Mouse (Mus musculus): ENCODE measurements around the gene Dhrs1. TPM values are rescaled to one million over a fixed set of nuclear protein-coding genes. Genes with fewer than 3 reads are reported as not detected.

Dhrs1 gene
- polyA plus RNA-seq (2012; ENCODE audit: low replicate concordance): 4.0 and 4.2 TPM in 2 replicates

DNA sequence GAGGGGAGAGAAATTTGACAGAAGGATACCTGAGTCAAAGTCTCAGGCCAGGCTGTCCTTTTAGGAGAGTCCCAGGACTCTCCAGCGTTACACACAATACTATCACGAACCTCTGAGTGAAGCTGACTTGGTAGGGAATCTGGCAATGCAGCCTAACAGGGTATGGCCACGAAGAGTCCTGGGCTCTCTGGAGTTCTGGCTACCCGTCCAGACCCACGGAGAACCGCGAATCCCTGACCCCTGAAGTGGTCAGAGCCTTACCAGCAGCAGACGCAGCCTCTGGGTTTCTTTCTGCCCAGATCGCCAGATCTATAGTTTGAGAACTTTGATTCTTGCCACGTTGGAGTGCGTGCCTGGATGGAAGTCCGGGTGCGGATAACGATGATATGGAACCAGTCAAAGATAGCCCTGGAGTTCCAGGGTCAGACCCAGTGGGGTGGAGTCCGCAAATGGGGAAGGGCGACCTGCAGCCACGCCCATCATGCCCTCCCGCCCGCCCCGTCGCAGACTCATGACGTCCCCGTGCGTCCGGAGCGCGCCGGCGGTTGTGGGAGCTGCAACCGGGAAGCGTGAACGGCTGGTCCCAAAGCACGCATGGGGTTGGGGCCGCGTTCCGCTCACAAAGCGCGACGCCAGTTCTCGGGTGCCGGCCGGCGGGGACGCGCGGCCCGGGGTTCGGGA, at the start of gene Dhrs1, which contains the start of gene Nop9:
Gene Dhrs1 (minus strand): TSS at position 511 of the 681 bp plus-strand sequence.
Gene Nop9 (plus strand): TSS at position 514 of the 681 bp plus-strand sequence.

GRCm38 (mm10) chr14:55788256-55789050, 43.0 kb upstream of the Dhrs1 start, which contains the start of gene Ripk3:
Ripk3 (minus strand) TSS chr14:55788865.

GRCm38 (mm10) chr14:55783958-55784235, 38.4 kb upstream of the Dhrs1 start, which contains the start of gene Adcy4:
Adcy4 (minus strand) TSS chr14:55784095.

DNA sequence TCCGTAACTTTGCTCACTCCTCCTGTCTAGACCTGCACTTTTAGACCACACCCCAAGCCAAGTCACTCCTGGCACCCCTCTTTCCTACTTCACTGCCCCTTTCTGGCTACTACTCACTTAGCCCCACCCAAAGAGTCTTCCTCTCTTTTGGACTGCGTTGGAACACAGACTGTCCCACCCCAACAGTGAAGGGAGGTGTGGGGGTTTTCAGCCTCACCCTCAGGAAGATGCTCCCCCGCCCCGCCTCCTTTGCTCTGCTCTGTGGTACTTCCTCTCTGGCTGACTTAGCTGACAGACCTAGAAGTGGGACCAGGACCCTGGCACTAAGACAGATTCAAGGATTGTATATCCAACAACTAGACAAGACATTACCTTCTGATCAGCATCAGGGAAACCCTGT, 20.2 kb upstream of the Dhrs1 start, which contains the start of gene Ltb4r1:
Gene Ltb4r1 (plus strand): TSS at position 267 of the 400 bp plus-strand sequence.

GRCm38 (mm10) chr14:55761163-55761562, 15.7 kb upstream of the Dhrs1 start, which contains the start of gene Ltb4r2:
Ltb4r2 (plus strand) TSS chr14:55761428.

DNA sequence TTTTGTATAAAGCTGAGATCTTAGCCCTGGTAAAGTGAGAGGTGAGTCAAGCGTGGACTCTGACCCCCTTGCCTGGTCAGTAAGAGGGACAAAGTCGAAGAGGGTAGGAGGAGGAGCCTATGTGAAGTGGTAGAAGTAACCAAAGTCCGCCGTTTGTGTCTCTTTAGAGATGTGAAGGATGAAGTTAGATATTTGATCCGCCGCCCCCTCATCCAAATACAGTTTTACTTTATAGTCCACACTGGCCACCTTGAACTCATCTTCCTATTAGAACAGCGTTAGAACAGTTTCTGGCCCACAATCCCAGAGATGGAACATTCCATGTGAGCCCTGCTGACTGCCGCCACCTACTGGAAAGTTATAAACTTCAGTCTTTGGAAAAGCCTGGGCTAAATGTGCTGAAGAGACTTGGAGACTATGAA, 12.9 kb upstream of the Dhrs1 start, which contains the start of gene Cideb:
Gene Cideb (minus strand): TSS at position 96 of the 422 bp plus-strand sequence.

DNA sequence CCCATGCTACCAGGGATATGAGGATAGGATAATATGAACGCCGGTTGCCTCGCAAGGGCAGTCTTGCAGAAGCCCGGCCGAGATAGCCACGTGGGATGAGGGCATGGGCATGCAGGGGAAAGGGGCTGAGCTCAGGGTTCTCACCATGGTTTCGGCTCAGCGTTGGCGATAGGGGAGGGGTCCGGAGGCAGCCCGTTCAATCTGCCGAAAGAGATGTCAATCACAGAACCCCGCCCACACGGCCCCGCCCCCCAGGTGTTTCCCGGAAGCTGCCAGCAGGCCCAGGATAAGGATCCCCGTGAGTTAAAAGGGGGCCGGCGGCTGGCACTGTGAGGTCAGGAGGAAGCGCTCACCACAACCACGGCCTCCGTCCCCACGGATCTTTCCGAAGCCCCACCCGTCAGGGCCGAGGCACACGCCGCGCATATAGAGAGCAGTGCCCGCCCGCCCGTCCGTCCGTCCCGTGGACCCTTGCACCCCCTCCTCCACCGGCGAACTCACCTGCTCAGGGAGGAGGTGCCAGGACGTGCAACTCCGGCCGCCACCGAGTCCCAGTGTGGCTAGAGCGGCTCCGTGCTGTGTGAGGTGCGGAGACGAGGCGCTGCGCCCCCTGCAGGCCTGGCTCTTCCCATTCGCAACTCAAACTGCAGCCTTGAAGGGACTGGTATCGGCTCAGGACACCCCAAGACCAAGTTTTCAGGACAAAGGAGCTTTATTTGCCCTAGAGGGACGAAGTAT, 23.6 kb downstream of the Dhrs1 start, which contains the start of gene Rabggta:
Gene Rabggta (minus strand): TSS at position 564 of the 738 bp plus-strand sequence.

GRCm38 (mm10) chr14:55713729-55714122, 31.8 kb downstream of the Dhrs1 start, which contains the start of gene Tgm1:
Tgm1 (minus strand) TSS chr14:55713926.

Other genes starting within 250 kb of the Dhrs1 start
- gene Cpne6, start 235.2 kb downstream of the Dhrs1 start, polyA plus RNA-seq (2012; ENCODE audit: low replicate concordance): not detected in 2 replicates
- gene Nrl, start 220.7 kb downstream of the Dhrs1 start, polyA plus RNA-seq (2012; ENCODE audit: low replicate concordance): 0.41 and 0.62 TPM in 2 replicates
- 116 and 171 TPM in 2 replicates for gene Pck2, start 205.4 kb downstream of the Dhrs1 start, polyA plus RNA-seq (2012; ENCODE audit: low replicate concordance)
- 26.0 and 50.2 TPM in 2 replicates for gene Dcaf11, start 185.7 kb downstream of the Dhrs1 start, polyA plus RNA-seq (2012; ENCODE audit: low replicate concordance)
- 0.97 and 1.7 TPM in 2 replicates for gene A730061H03Rik, start 185.3 kb downstream of the Dhrs1 start, polyA plus RNA-seq (2012; ENCODE audit: low replicate concordance)
- not detected in 2 replicates for gene Fitm1, start 170.1 kb downstream of the Dhrs1 start, polyA plus RNA-seq (2012; ENCODE audit: low replicate concordance)
- gene Psme1, start 167.6 kb downstream of the Dhrs1 start, polyA plus RNA-seq (2012; ENCODE audit: low replicate concordance): 69.7 and 113 TPM in 2 replicates
- gene Emc9, start 160.4 kb downstream of the Dhrs1 start, polyA plus RNA-seq (2012; ENCODE audit: low replicate concordance): 25.0 and 35.4 TPM in 2 replicates
- gene Psme2, start 154.6 kb downstream of the Dhrs1 start, polyA plus RNA-seq (2012; ENCODE audit: low replicate concordance): 21.1 and 39.3 TPM in 2 replicates
- 31.7 and 39.6 TPM in 2 replicates for gene Rnf31, start 154.0 kb downstream of the Dhrs1 start, polyA plus RNA-seq (2012; ENCODE audit: low replicate concordance)
- 22.2 and 204 TPM in 2 replicates for gene Irf9, start 142.1 kb downstream of the Dhrs1 start, polyA plus RNA-seq (2012; ENCODE audit: low replicate concordance)
- gene Rec8, start 127.7 kb downstream of the Dhrs1 start, polyA plus RNA-seq (2012; ENCODE audit: low replicate concordance): 7.8 and 19.7 TPM in 2 replicates
- 18.3 and 108 TPM in 2 replicates for gene Ipo4, start 109.7 kb downstream of the Dhrs1 start, polyA plus RNA-seq (2012; ENCODE audit: low replicate concordance)
- 18.9 TPM in 1 of 2 replicates, not detected in the other for gene Gm49378, start 107.8 kb downstream of the Dhrs1 start, polyA plus RNA-seq (2012; ENCODE audit: low replicate concordance)
- 20.7 and 31.5 TPM in 2 replicates for gene Tm9sf1, start 101.9 kb downstream of the Dhrs1 start, polyA plus RNA-seq (2012; ENCODE audit: low replicate concordance)
- 0.41 TPM in 1 of 2 replicates, not detected in the other for gene Tssk4, start 95.5 kb downstream of the Dhrs1 start, polyA plus RNA-seq (2012; ENCODE audit: low replicate concordance)
- gene Mdp1, start 85.2 kb downstream of the Dhrs1 start, polyA plus RNA-seq (2012; ENCODE audit: low replicate concordance): 11.3 and 12.5 TPM in 2 replicates
- 3.1 and 25.0 TPM in 2 replicates for gene Gmpr2, start 73.7 kb downstream of the Dhrs1 start, polyA plus RNA-seq (2012; ENCODE audit: low replicate concordance)
- gene Nedd8, start 73.6 kb downstream of the Dhrs1 start, polyA plus RNA-seq (2012; ENCODE audit: low replicate concordance): 32.6 and 33.7 TPM in 2 replicates
- 49.1 and 49.7 TPM in 2 replicates for gene Tinf2, start 63.9 kb downstream of the Dhrs1 start, polyA plus RNA-seq (2012; ENCODE audit: low replicate concordance)
- gene Tgm1, start 31.8 kb downstream of the Dhrs1 start, polyA plus RNA-seq (2012; ENCODE audit: low replicate concordance): 4.5 and 11.0 TPM in 2 replicates
- 8.7 and 22.8 TPM in 2 replicates for gene Rabggta, start 23.4 kb downstream of the Dhrs1 start, polyA plus RNA-seq (2012; ENCODE audit: low replicate concordance)
- 57.8 and 83.1 TPM in 2 replicates for gene Nop9, start within 50 bp of the Dhrs1 start, polyA plus RNA-seq (2012; ENCODE audit: low replicate concordance)
- gene Cideb, start 12.8 kb upstream of the Dhrs1 start, polyA plus RNA-seq (2012; ENCODE audit: low replicate concordance): not detected in 2 replicates
- gene Ltb4r2, start 15.7 kb upstream of the Dhrs1 start, polyA plus RNA-seq (2012; ENCODE audit: low replicate concordance): 0.20 TPM in 1 of 2 replicates, not detected in the other
- gene Ltb4r1, start 20.3 kb upstream of the Dhrs1 start, polyA plus RNA-seq (2012; ENCODE audit: low replicate concordance): 1.1 and 3.8 TPM in 2 replicates
- gene Adcy4, start 38.4 kb upstream of the Dhrs1 start, polyA plus RNA-seq (2012; ENCODE audit: low replicate concordance): 1.5 and 1.8 TPM in 2 replicates
- 54.1 and 55.8 TPM in 2 replicates for gene Ripk3, start 43.2 kb upstream of the Dhrs1 start, polyA plus RNA-seq (2012; ENCODE audit: low replicate concordance)
- 0.20 and 0.88 TPM in 2 replicates for gene Nfatc4, start 77.5 kb upstream of the Dhrs1 start, polyA plus RNA-seq (2012; ENCODE audit: low replicate concordance)
- gene Nynrin, start 108.3 kb upstream of the Dhrs1 start, polyA plus RNA-seq (2012; ENCODE audit: low replicate concordance): 0.07 and 0.18 TPM in 2 replicates
- not detected in 2 replicates for gene Cbln3, start 138.7 kb upstream of the Dhrs1 start, polyA plus RNA-seq (2012; ENCODE audit: low replicate concordance)
- gene Khnyn, start 139.3 kb upstream of the Dhrs1 start, polyA plus RNA-seq (2012; ENCODE audit: low replicate concordance): 8.0 and 11.3 TPM in 2 replicates
- gene Sdr39u1, start 154.6 kb upstream of the Dhrs1 start, polyA plus RNA-seq (2012; ENCODE audit: low replicate concordance): 7.5 and 10.8 TPM in 2 replicates
- gene Cma1, start 199.0 kb upstream of the Dhrs1 start, polyA plus RNA-seq (2012; ENCODE audit: low replicate concordance): 0.23 and 0.34 TPM in 2 replicates
- not detected in 2 replicates for gene Cma2, start 205.3 kb upstream of the Dhrs1 start, polyA plus RNA-seq (2012; ENCODE audit: low replicate concordance)